14 mouse cellular contexts compared by ENCODE assay signal in the genomic region with DNA sequence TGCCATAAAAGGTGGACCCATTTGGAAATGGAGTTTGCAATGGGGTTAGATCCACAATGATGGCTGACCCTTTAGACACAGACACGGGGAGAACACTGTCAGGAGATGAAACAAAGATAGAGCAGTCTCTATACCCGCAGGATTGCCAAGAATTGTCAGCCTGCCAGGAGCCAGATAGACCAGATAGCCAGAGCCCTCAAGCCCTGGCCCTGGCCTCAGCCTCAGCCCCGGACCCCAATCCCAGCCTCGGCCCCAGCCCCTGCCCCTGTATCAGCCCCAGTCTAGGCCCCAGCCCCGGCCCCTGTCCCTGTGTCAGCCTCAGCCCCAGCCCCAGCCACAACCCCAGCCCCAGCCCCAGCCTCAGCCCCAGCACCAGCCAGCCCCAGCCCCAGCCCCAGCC.
DNase-seq lines count a peak whose midpoint lies in the region; ATAC-seq and TF ChIP-seq lines count a peak whose summit lies in the region.
"Had no signal": no experiment of that assay in that cellular context is flagged by ENCODE, and none has a peak within 500 bp of the region (broad histone marks: within the 10 kb centered on the region; RNA-seq: fewer than 3 reads in every experiment).

No protein-coding gene starts in this region.

- TF ChIP-seq POLR2A in kidney, adult 2 months (IDR thresholded peaks at IDR 0.05; ENCODE audit: low read depth, low read length): no peak

- no peaks in the 10 kb centered on the region for H3K4me1 ChIP-seq in embryonic facial prominence, embryonic 11.5 days (ENCODE audit: control insufficient read depth, insufficient read depth, low read length)
- peaks cover 31% of the 10 kb centered on the region for H3K4me1 ChIP-seq in forebrain, embryonic 11.5 days (replicated peaks; ENCODE audit: control insufficient read depth, insufficient read depth, low read length)
- peaks cover 19% of the 10 kb centered on the region for H3K4me1 ChIP-seq in hindbrain, embryonic 14.5 days (replicated peaks; ENCODE audit: control insufficient read depth, insufficient read depth, low read length)
- H3K4me1 ChIP-seq in midbrain, embryonic 16.5 days (ENCODE audit: control insufficient read depth, insufficient read depth, low read length): peaks cover 16% of the 10 kb centered on the region
- no peaks in the 10 kb centered on the region for H3K4me1 ChIP-seq in kidney, adult 2 months (ENCODE audit: control insufficient read depth, insufficient read depth, low read length)

- H3K36me3 ChIP-seq in embryonic facial prominence, embryonic 11.5 days (replicated peaks; ENCODE audit: control insufficient read depth, insufficient read depth, low read depth, low read length): no peaks in the 10 kb centered on the region
- no peaks in the 10 kb centered on the region for H3K36me3 ChIP-seq in forebrain, embryonic 11.5 days (ENCODE audit: control insufficient read depth, insufficient read depth, low read length)
- no peaks in the 10 kb centered on the region for H3K36me3 ChIP-seq in hindbrain, embryonic 14.5 days (replicated peaks; ENCODE audit: control insufficient read depth, insufficient read depth)
- no peaks in the 10 kb centered on the region for H3K36me3 ChIP-seq in midbrain, embryonic 16.5 days (ENCODE audit: control insufficient read depth, insufficient read depth, low read length)
- H3K36me3 ChIP-seq in kidney, adult 2 months (ENCODE audit: control insufficient read depth, insufficient read depth, low read length): no peaks in the 10 kb centered on the region

- no peak overlapping the region for H3K4me2 ChIP-seq in embryonic facial prominence, embryonic 11.5 days (ENCODE audit: low read depth, low read length)
- no peak overlapping the region for H3K4me2 ChIP-seq in forebrain, embryonic 11.5 days (ENCODE audit: low read depth, low read length, severe bottlenecking)
- H3K4me2 ChIP-seq in hindbrain, embryonic 14.5 days (replicated peaks): no peak overlapping the region
- no peak overlapping the region for H3K4me2 ChIP-seq in midbrain, embryonic 16.5 days (ENCODE audit: low read length)

- no peak overlapping the region for H3K27ac ChIP-seq in embryonic facial prominence, embryonic 11.5 days (replicated peaks; ENCODE audit: low read depth, low read length)
- H3K27ac ChIP-seq in forebrain, embryonic 11.5 days (ENCODE audit: low read depth, low read length): peak overlapping the region; percentile 13
- H3K27ac ChIP-seq in hindbrain, embryonic 14.5 days: peak overlapping the region; percentile 70
- no peak overlapping the region for H3K27ac ChIP-seq in midbrain, embryonic 16.5 days (ENCODE audit: low read length)
- H3K27ac ChIP-seq in kidney, adult 2 months (ENCODE audit: insufficient read depth, low read depth, low read length): no peak overlapping the region
- H3K27ac ChIP-seq: liver, embryonic 14.5 days had no signal

- 75% methylated on average over 5 of the region's 5 CpGs for WGBS in embryonic facial prominence, embryonic 11.5 days
- 30% methylated on average over 5 of the region's 5 CpGs for WGBS in forebrain, embryonic 11.5 days
- 37% methylated on average over 5 of the region's 5 CpGs for WGBS in hindbrain, embryonic 14.5 days
- 35% methylated on average over 4 of the region's 5 CpGs for WGBS in midbrain, embryonic 16.5 days
- 88% methylated on average over 5 of the region's 5 CpGs for WGBS in kidney, adult 2 months

- H3K4me3 ChIP-seq in embryonic facial prominence, embryonic 11.5 days (ENCODE audit: low read depth, low read length): no peak overlapping the region
- no peak overlapping the region for H3K4me3 ChIP-seq in forebrain, embryonic 11.5 days (ENCODE audit: low read depth, low read length)
- no peak overlapping the region for H3K4me3 ChIP-seq in hindbrain, embryonic 14.5 days (replicated peaks; ENCODE audit: low read length)
- no peak overlapping the region for H3K4me3 ChIP-seq in midbrain, embryonic 16.5 days (ENCODE audit: low read depth, low read length)
- no peak overlapping the region for H3K4me3 ChIP-seq in kidney, adult 2 months (ENCODE audit: insufficient read depth, low read depth, low read length)
- H3K4me3 ChIP-seq: erythroblast, embryonic 14.5 days had no signal

- ATAC-seq in embryonic facial prominence, embryonic 11.5 days (replicated peaks; ENCODE audit: insufficient number of reproducible peaks, low FRiP score, low TSS enrichment, low read depth): peak; percentile 60; the same call in 1 of the 2 replicates
- peak; percentile 43 for ATAC-seq in forebrain, embryonic 11.5 days (replicated peaks; ENCODE audit: low FRiP score)
- peak; percentile 29; the same call in 1 of the 2 replicates for ATAC-seq in hindbrain, embryonic 14.5 days (ENCODE audit: low FRiP score)
- peak; percentile 58; the same call in 1 of the 2 replicates for ATAC-seq in midbrain, embryonic 16.5 days
- ATAC-seq: activated CD4-positive, CD25-positive, alpha-beta regulatory T cell, adult 4 months had no signal

- no peak overlapping the region for H3K9ac ChIP-seq in embryonic facial prominence, embryonic 11.5 days (replicated peaks; ENCODE audit: low read length)
- H3K9ac ChIP-seq in forebrain, embryonic 11.5 days (ENCODE audit: low read length): no peak overlapping the region; the same call in 1 of the 2 replicates
- H3K9ac ChIP-seq in hindbrain, embryonic 14.5 days: no peak overlapping the region
- H3K9ac ChIP-seq in midbrain, embryonic 16.5 days (ENCODE audit: low read depth, low read length): no peak overlapping the region
- H3K9ac ChIP-seq: liver, embryonic 14.5 days had no signal

- H3K27me3 ChIP-seq in embryonic facial prominence, embryonic 11.5 days (ENCODE audit: control insufficient read depth, insufficient read depth, low read length): no peaks in the 10 kb centered on the region
- H3K27me3 ChIP-seq in forebrain, embryonic 11.5 days (ENCODE audit: control insufficient read depth, insufficient read depth, low read length): no peaks in the 10 kb centered on the region
- H3K27me3 ChIP-seq in hindbrain, embryonic 14.5 days (ENCODE audit: control insufficient read depth, insufficient read depth, low read length): no peaks in the 10 kb centered on the region
- no peaks in the 10 kb centered on the region for H3K27me3 ChIP-seq in midbrain, embryonic 16.5 days (ENCODE audit: control insufficient read depth, insufficient read depth, low read depth, low read length)
- no peaks in the 10 kb centered on the region for H3K27me3 ChIP-seq in kidney, adult 2 months (replicated peaks; ENCODE audit: control insufficient read depth, insufficient read depth, low read length)
- H3K27me3 ChIP-seq: CH12.LX had no signal

- H3K9me3 ChIP-seq in embryonic facial prominence, embryonic 11.5 days (replicated peaks; ENCODE audit: control insufficient read depth, low read length): no peaks in the 10 kb centered on the region
- no peaks in the 10 kb centered on the region for H3K9me3 ChIP-seq in forebrain, embryonic 11.5 days (ENCODE audit: control insufficient read depth, low read length)
- no peaks in the 10 kb centered on the region for H3K9me3 ChIP-seq in hindbrain, embryonic 14.5 days (ENCODE audit: control insufficient read depth, low read length)
- no peaks in the 10 kb centered on the region for H3K9me3 ChIP-seq in midbrain, embryonic 16.5 days (replicated peaks; ENCODE audit: control insufficient read depth, low read length, poor library complexity, severe bottlenecking)

- no peak for TF ChIP-seq CTCF in kidney, adult 2 months (conservative IDR thresholded peaks at IDR 0.05; ENCODE audit: insufficient read depth, insufficient read length, low read depth, low read length)

- DNase-seq in embryonic facial prominence, embryonic 11.5 days (ENCODE audit: low spot score): no peak
- no peak for DNase-seq in forebrain, embryonic 11.5 days (ENCODE audit: low spot score)
- DNase-seq in hindbrain, embryonic 14.5 days (ENCODE audit: low spot score): no peak
- no peak for DNase-seq in testis, postnatal 10 days (ENCODE audit: low spot score)
- no peak for DNase-seq in right cerebral cortex, adult 2 months (ENCODE audit: low spot score in 2 of 2)
- DNase-seq in kidney, adult 2 months: no peak
- DNase-seq: kidney, adult 9 months; right cerebral cortex, postnatal 25 days; thymus, adult 18-20 months had no signal

Comparison
In these comparisons a context has a peak if more than half of its experiments do, and no peak if none do; other contexts are left out.
1. H3K27ac ChIP-seq: peak in forebrain, embryonic 11.5 days (single experiment) and hindbrain, embryonic 14.5 days (single experiment); none in embryonic facial prominence, embryonic 11.5 days (single experiment), midbrain, embryonic 16.5 days (single experiment) and kidney, adult 2 months (single experiment).
2. Peak in every context shown above with its lines, with median percentiles within 50 percentile points of each other: ATAC-seq.